Mouse (Mus musculus): Measurements from ENCODE around the gene Dach1.

- TF ChIP-seq ZNF384 (IDR thresholded peaks at IDR 0.05; ENCODE audit: low read depth, low read length) (no peak), TCF12 (IDR thresholded peaks at IDR 0.05; ENCODE audit: low read depth, low read length) (no peak), CTCF (conservative IDR thresholded peaks at IDR 0.05 in 1 of 2, IDR thresholded peaks at IDR 0.05 in 1 of 2; ENCODE audit: low read depth in 2 of 2, low read length in 2 of 2) (no peak), EP300 (IDR thresholded peaks at IDR 0.05; ENCODE audit: low read length) (no peak), BHLHE40 (IDR thresholded peaks at IDR 0.05; ENCODE audit: low read depth, low read length) (no peak), POLR2A (IDR thresholded peaks at IDR 0.05; ENCODE audit: low read depth, low read length) (no peak), USF1 (IDR thresholded peaks at IDR 0.05; ENCODE audit: low read depth, low read length) (no peak), HCFC1 (IDR thresholded peaks at IDR 0.05; ENCODE audit: low read depth, low read length) (no peak), E2F4 (IDR thresholded peaks at IDR 0.05; ENCODE audit: insufficient replicate concordance, low read depth, low read length) (no peak), RAD21 (IDR thresholded peaks at IDR 0.05; ENCODE audit: low read depth, low read length) (no peak), MEF2A (IDR thresholded peaks at IDR 0.05; ENCODE audit: borderline replicate concordance, low read depth, low read length) (no peak)
Observed at GRCm38 (mm10) chr14:97881976-97882375, 287.6 kb downstream of the Dach1 start.
